Mouse (Mus musculus): ENCODE measurements around the gene Plin3. TPM values are rescaled to one million over a fixed set of nuclear protein-coding genes. Genes with fewer than 3 reads are reported as not detected.

Plin3 gene
- 10 to 100 TPM; 11.9 to 15.1 TPM for total RNA-seq (2021)
- long read RNA-seq, experiment 1, transcript Plin3-201 (8 exons, 3,645 nt): major isoform, 13 of 28 reads
- long read RNA-seq, experiment 1, partial matches to known transcripts: 12 of 28 reads
- long read RNA-seq, experiment 1, other reads (novel, unspliced or antisense): 3 of 28 reads
- long read RNA-seq, experiment 2, transcript Plin3-201 (8 exons, 3,645 nt): major isoform, 5 of 12 reads
- long read RNA-seq, experiment 2, partial matches to known transcripts: 6 of 12 reads
- long read RNA-seq, experiment 2, other reads (novel, unspliced or antisense): 1 of 12 reads

- no peak for DNase-seq (ENCODE audit: low spot score in 2 of 2)
These were observed at the start of gene Plin3 for GRCm38 (mm10) chr17:56292531-56293222. Gene Plin3 (minus strand): TSS chr17:56292873.

- DNase-seq (ENCODE audit: low spot score in 2 of 2): no peak
These were observed 48.0 kb upstream of the Plin3 start for GRCm38 (mm10) chr17:56340717-56341116.

GRCm38 (mm10) chr17:56338909-56339308 is 46.2 kb upstream of the Plin3 start:
- DNase-seq (ENCODE audit: low spot score in 2 of 2): no peak

GRCm38 (mm10) chr17:56337791-56338190 is 45.1 kb upstream of the Plin3 start:
- no peak for DNase-seq (ENCODE audit: low spot score in 2 of 2)

- peak in 1 of 2 experiments; percentile 42 for DNase-seq (ENCODE audit: low spot score in 2 of 2)
These were observed 44.5 kb upstream of the Plin3 start for GRCm38 (mm10) chr17:56337190-56337589.

- no peak for DNase-seq (ENCODE audit: low spot score in 2 of 2)
These were observed 40.3 kb upstream of the Plin3 start for GRCm38 (mm10) chr17:56332987-56333386.

- no peak for DNase-seq (ENCODE audit: low spot score in 2 of 2)
These were observed 38.6 kb upstream of the Plin3 start for GRCm38 (mm10) chr17:56331256-56331655.

GRCm38 (mm10) chr17:56330345-56330744 is 37.7 kb upstream of the Plin3 start:
- DNase-seq (ENCODE audit: low spot score in 2 of 2): no peak

GRCm38 (mm10) chr17:56329267-56329666 is 36.6 kb upstream of the Plin3 start:
- DNase-seq (ENCODE audit: low spot score in 2 of 2): no peak

- peak; percentile 24 to 30 for DNase-seq (ENCODE audit: low spot score in 2 of 2)
These were observed 33.8 kb upstream of the Plin3 start for GRCm38 (mm10) chr17:56326153-56327147.

GRCm38 (mm10) chr17:56325450-56326152 is 32.9 kb upstream of the Plin3 start, which contains the start of gene Kdm4b:
Gene Kdm4b (plus strand): TSS chr17:56326062.
- peak; percentile 96 to 99 for DNase-seq (ENCODE audit: low spot score in 2 of 2)

- DNase-seq (ENCODE audit: low spot score in 2 of 2): no peak
These were observed 31.7 kb upstream of the Plin3 start for GRCm38 (mm10) chr17:56324419-56324818.

GRCm38 (mm10) chr17:56309191-56309945 is 16.7 kb upstream of the Plin3 start:
- DNase-seq (ENCODE audit: low spot score in 2 of 2): no peak

- DNase-seq (ENCODE audit: low spot score in 2 of 2): no peak
These were observed 15.4 kb upstream of the Plin3 start for GRCm38 (mm10) chr17:56308088-56308487.

- no peak for DNase-seq (ENCODE audit: low spot score in 2 of 2)
These were observed 13.2 kb upstream of the Plin3 start for GRCm38 (mm10) chr17:56305826-56306225.

- no peak for DNase-seq (ENCODE audit: low spot score in 2 of 2)
These were observed 12.5 kb upstream of the Plin3 start for GRCm38 (mm10) chr17:56305156-56305555.

- no peak for DNase-seq (ENCODE audit: low spot score in 2 of 2)
These were observed 12.0 kb upstream of the Plin3 start for GRCm38 (mm10) chr17:56304718-56305117.

- peak; percentile 91 to 93 for DNase-seq (ENCODE audit: low spot score in 2 of 2)
These were observed 11.3 kb upstream of the Plin3 start for GRCm38 (mm10) chr17:56303847-56304586.

- DNase-seq (ENCODE audit: low spot score in 2 of 2): no peak
These were observed 10.6 kb upstream of the Plin3 start, which contains the start of gene Uhrf1 for GRCm38 (mm10) chr17:56303160-56303846. Gene Uhrf1 (plus strand): TSS chr17:56303321.
